Comparison of ENCODE assay signal across 8 mouse cellular contexts in the genomic region with DNA sequence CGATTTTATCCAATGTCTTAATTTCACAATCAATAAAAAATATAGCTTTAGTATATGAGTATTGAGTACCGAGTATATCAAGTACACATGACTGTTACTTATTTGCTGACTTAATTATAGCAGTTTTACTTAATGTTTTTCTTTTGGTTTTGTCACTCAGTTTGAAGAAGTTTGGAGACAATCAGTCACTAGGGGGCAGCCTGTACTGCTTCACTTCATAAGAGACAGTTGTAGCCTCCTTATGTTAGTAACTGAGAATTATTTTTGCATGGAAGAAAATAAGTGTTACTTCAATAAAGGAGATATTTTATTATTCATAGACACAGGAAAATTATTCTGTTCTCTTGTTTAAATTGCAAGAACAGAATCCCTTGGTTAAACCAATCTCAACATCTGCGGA.
A peak's percentile ranks its signal among the peaks of the same experiment; 100 is the strongest.
DNase-seq lines count a peak whose midpoint lies in the region.

No protein-coding gene starts in this region.

- peak; percentile 33 for DNase-seq in heart, postnatal 4 days
- no peak for DNase-seq in heart, adult 8-10 months (ENCODE audit: low spot score)
- DNase-seq in thymus, postnatal 4 days = peak; percentile 16
- no peak for DNase-seq in thymus, postnatal 25 days
- DNase-seq in embryo, embryonic 11.5 days (ENCODE audit: low read depth, low spot score) = peak; percentile 5
- peak; percentile 1 for DNase-seq in naive thymus-derived CD4-positive, alpha-beta T cell, adult 2 months (ENCODE audit: low read depth)
- DNase-seq in ovary, adult 18-20 months (ENCODE audit: low spot score) = no peak
- no peak for DNase-seq in gastrocnemius, adult 8-10 months (ENCODE audit: low spot score in 2 of 2)

Comparison
In these comparisons a context has a peak if more than half of its experiments do, and no peak if none do; other contexts are left out.
1. DNase-seq: peak in heart, postnatal 4 days (single experiment), thymus, postnatal 4 days (single experiment), embryo, embryonic 11.5 days (single experiment) and naive thymus-derived CD4-positive, alpha-beta T cell, adult 2 months (single experiment); none in heart, adult 8-10 months (single experiment), thymus, postnatal 25 days (single experiment), ovary, adult 18-20 months (single experiment) and gastrocnemius, adult 8-10 months (0 of 2).